Mouse (Mus musculus) ES-Bruce4 (cell line): ENCODE results near the gene Fli1.

ENCODE experiments used
- CTCF ChIP-seq: IDR thresholded peaks from one replicate; pipeline ENCODE4 v1.8.1; 2011; ENCODE audit warnings: low read depth, low read length
- EP300 ChIP-seq: IDR thresholded peaks from 2 replicates; pipeline ENCODE4 v1.6.1; 2011; ENCODE audit warnings: low read depth, low read length; ENCODE audit not compliant: insufficient read depth

- TF ChIP-seq CTCF, result no peak
- TF ChIP-seq EP300, result no peak
These were observed 99.5 kb downstream of the Fli1 start for GRCm38 (mm10) chr9:32443115-32443514.
